Mouse (Mus musculus): ENCODE data around the gene Carhsp1. TPM values are rescaled to one million over a fixed set of nuclear protein-coding genes. Genes with fewer than 3 reads are reported as not detected.

Carhsp1 gene
- total RNA-seq, 1 experiment from 2014 or later = 94.1 TPM

GRCm38 (mm10) chr16:8675559-8675958 lies 3.6 kb upstream of the Carhsp1 start:
- no peak for DNase-seq

- no peak for DNase-seq
Observed at GRCm38 (mm10) chr16:8674165-8674564, 2.2 kb upstream of the Carhsp1 start.

- no peak for DNase-seq
Observed at GRCm38 (mm10) chr16:8673343-8673742, 1.4 kb upstream of the Carhsp1 start.

GRCm38 (mm10) chr16:8672811-8673210 lies 856 bp upstream of the Carhsp1 start:
- DNase-seq = no peak

GRCm38 (mm10) chr16:8672350-8672687 lies 364 bp upstream of the Carhsp1 start:
- no peak for DNase-seq

DNA sequence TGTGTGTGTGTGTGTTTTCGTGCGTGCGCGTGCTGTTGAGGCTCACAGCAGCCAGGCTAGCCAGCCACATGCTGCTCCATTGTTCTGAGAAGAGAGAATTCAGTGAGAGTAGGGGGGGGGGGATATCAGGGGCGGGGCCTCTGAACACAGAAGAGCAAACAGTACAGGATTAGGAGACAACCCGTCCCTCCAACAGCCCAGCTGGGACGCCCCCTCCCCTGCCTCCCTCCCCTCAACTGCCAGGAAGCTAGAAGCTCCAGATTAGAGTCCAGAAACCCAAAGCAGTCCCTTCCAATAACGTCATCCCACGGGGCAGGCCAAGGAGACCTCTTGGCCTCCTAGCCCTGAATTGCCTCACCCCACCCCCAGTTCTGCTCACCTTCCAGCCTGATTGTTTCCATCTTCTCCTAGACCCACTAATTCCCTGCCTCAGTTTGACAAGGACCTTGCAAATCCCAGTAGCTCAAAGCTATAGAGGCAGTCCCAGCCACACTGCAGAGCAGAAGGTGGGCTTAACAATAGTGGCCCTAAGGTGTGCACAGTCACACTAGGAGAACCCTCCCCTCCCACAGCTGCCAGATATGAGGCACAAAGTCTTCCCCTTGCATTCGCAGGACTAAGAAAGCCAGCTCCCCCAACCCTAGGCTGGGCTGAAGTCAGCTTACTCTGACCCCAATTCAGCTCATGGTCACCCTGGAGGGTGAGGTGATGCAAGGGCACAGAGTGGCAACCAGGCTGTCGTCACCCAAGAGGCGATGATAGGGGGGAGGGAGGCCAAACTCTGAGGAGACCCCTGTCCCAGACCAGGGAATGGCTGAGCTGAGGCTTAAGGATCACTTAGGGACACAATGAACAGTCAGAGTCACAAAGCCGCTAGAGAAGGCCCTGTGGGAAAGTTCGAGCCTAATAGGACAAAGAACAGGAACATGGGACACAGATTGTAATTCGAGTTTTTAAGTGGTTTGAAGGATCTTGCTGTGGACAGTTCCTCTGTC lies 1.6 kb downstream of the Carhsp1 start:
- DNase-seq = no peak

- DNase-seq = no peak
Observed at GRCm38 (mm10) chr16:8669432-8669831, 2.5 kb downstream of the Carhsp1 start.

- no peak for DNase-seq
Observed at GRCm38 (mm10) chr16:8668386-8668785, 3.6 kb downstream of the Carhsp1 start.

GRCm38 (mm10) chr16:8667814-8668213 lies 4.1 kb downstream of the Carhsp1 start:
- DNase-seq = no peak

DNA sequence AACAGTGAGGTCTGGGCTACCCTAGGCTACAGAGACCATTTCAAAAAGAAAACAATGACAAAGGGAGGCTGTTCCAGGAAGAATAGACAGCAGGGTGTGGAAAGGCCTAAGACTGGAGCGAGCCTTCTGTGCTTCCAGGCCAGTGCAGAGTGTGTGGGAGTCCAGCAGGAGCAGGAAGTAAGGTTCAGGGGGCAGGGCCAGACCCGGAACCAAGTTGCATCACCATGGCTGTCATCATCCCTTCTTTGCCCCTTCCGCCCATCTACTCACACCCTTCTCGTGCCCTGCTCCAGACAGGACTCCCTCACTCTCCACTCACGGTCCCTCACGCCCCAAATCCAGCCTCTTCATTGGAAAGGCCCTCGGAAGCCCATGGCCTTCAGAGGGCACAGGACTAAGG lies 4.7 kb downstream of the Carhsp1 start:
- DNase-seq = no peak

DNA sequence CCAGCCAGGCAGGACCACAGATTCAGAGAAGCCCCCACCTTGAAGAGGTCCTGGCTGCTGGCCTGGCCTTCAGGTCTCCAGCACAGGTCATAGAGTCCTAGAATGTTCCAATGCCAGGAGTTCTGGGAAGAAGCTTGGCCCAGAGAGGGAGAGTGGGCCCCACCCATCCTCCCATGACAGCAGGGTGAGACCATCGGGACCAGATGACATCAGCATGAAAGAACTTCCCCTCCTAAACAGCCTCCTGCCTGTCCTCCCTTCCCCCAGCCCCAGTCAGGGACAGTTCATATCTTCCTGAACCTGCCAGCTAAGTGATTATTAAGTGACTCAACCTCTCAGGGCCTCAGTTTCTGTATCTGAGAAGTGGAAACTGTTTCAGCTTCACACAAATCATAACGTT lies 5.5 kb downstream of the Carhsp1 start:
- DNase-seq = peak; percentile 47

DNA sequence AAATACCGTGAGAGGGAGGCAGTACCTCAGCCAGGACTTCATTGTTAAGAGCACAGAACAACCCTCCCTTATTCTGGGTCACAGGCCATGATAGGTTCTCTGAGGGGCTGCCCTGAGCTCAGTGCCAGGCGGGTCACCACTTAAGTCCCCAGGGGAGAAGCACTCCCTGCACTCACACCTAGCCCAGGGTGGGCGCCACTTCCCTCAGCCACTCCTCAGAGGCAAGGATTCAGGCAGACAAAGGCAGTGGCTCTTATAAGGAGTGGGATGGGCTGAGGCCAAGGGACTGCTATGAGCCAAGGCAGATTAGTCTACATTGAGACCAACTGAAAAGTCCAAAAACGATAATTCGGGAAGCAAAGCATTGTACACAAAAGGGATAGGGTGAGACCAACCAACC lies 6.6 kb downstream of the Carhsp1 start:
- no peak for DNase-seq

DNA sequence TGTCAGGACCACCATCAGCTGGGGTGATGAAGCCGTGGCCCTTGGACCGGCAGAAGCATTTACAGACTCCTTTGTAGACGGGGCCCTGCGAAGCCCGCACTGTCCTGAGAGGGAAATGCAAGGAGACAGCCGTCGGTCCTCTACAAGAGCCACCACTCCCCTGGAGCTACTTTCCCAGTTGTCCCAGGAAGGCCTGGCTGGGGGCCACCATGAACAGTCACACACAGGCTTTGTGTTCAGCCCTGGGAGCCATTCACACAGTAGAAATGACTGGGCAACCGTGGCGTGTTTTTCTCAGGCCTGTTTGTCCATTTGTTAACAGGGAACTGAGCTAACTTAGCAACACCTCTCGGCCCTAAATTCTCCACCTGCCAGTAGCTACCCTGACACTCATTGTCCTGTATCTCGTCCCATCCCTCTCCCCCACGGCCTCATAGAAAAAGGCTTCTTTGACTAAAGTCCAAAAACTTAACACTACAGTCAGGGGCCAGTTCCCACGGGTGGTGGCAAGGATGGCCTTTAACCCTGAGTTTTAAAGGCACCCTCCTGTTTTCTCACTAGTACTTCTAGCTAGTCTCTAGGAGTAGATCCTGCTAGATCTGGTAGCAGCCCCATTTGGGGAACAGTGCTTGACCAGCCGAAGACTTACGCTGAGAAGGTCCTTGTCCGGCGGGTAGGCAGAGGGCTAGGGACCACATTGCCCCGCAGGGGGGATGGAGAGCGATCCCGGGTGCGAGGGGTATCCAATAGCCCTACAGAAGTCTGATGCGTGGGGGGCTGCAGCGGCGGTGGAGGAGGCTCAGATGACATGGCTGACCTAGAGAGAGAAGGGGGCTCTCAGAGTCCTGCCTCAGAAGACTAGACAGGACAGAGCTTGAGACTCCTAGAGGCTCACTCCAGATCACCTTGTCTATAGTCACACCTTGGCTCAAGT lies 8.1 kb downstream of the Carhsp1 start:
- DNase-seq = no peak

DNA sequence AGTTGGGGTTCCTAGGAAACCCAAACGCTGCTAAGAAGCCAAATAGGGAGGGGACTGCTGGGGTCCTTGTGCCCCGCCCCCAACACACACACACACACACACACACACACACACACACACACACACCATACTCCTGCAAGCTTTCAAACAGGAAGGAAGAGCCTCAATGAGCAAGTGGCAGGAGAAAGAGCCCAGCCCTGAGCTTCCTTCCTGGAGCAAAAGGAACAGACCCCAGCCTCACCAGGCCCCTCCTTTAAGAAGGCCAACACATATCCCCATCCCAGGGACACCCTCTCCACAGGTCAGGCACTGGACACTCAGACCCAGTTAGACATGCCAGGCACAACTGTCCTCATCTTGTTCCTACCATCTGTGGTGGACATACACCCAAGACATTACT lies 8.9 kb downstream of the Carhsp1 start:
- DNase-seq = no peak

- DNase-seq = peak; percentile 57
Observed at GRCm38 (mm10) chr16:8658764-8659163, 13.2 kb downstream of the Carhsp1 start.

- DNase-seq = no peak
Observed at GRCm38 (mm10) chr16:8658349-8658748, 13.6 kb downstream of the Carhsp1 start.

- DNase-seq = no peak
Observed at GRCm38 (mm10) chr16:8656256-8656655, 15.7 kb downstream of the Carhsp1 start.

DNA sequence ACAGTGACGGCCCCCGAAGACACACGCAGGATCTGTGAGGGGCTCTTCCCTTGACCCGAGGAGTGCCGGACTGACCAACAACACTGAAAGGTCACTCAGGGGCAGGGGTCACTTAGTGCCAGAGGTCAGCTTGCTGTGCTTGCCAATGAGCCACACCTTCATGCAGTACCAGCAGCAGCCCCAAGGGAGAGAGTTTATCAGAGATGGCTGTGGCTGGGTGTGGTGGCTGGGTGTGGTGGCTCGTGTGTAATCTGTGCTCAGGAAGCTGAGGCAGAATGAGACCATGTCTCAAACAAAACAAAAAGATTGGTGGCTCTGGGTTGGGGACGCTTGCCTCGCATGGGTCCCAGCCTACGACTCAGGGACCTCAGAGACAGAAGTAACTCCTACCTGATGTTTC lies 16.4 kb downstream of the Carhsp1 start:
- DNase-seq = no peak

DNA sequence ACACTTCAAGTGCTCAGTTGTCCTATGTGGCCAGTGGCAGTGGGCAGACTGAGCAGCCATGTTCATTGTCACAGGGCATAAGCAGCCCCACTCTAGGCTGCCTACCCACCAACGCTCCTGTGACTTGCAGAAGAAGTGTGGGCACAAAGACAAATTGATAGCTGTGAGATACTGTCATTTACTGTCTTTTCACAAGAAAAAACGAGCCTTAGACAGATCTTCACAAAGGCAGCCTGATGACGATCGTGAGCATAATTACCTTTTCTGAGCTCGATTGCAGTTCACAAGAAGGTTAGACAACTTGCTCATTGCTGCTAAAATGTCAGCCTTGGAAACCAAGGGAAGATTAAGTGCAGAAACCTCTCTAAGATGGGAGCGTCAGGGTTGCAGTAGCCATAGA lies 16.8 kb downstream of the Carhsp1 start:
- DNase-seq = no peak

- no peak for DNase-seq
Observed at GRCm38 (mm10) chr16:8650007-8650406, 21.9 kb downstream of the Carhsp1 start.

DNA sequence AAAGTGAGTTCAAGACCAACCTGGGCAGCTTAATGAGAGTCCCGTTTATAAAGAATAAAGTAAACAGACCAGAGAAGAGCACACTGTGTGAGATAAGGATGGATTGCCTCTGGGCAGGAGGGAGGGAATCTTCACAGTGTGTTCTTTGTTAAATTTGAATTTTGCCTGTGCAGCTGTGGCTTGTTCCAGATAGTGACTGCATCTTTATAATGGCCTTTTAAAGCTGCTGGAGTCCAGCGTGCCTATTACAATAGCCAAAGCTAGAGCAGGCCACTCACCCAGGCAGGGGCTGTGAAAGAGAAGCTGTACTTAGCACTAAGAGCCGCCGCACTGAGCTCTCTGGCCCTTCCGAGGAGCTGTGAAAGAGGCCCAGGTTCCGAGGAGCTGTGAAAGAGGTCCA lies 26.4 kb downstream of the Carhsp1 start:
- no peak for DNase-seq

DNA sequence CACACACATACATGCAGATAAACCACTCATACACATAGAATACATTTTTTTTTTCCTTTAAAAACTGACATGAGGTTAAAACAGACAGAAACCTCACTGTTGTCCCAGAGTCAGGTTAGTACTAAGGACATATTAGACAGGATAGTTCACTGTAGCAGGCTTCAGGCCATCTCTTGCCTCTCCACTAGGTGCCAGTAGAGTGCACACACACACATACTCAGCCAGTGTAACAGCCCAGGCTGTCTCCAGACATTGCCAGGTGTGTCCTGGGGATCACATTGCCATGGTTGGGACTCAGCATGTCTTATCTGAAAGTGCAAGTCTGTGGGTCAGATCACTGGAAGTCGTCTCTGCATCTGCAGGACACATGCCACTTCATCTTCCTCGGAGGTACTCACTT lies 28.1 kb downstream of the Carhsp1 start:
- no peak for DNase-seq
